Mouse (Mus musculus) cerebellum, adult 2 months (tissue): ENCODE results near the gene Trrap. TPM values are rescaled to one million over a fixed set of nuclear protein-coding genes. Genes with fewer than 3 reads are reported as not detected.
"Not testable (repeated sequence)": the region's sequence is repeated elsewhere in the genome, so short reads cannot be mapped to it uniquely, and the experiment has no call there.

Experiments used
- DNase-seq, 2 experiments: peaks; one replicate each; pipeline ENCODE4 v3.0.0; 2021
- H3K27ac ChIP-seq: fragments of 200-500 bp; 2 replicates; pipeline ENCODE4 v1.5.1; 2012; ENCODE audit warnings: low read length, control low read depth, inconsistent platforms; ENCODE audit not compliant: insufficient read depth
- H3K27me3 ChIP-seq: fragments of 200-500 bp; 2 replicates; pipeline ENCODE4 v1.6.1; 2012; ENCODE audit warnings: inconsistent platforms, mild to moderate bottlenecking, low read length, moderate library complexity; ENCODE audit not compliant: control insufficient read depth, insufficient read depth
- H3K4me1 ChIP-seq: fragments of 200-500 bp; 2 replicates; pipeline ENCODE4 v1.6.1; 2011; ENCODE audit warnings: low read length; ENCODE audit not compliant: control insufficient read depth, insufficient read depth
- H3K4me3 ChIP-seq: fragments of 200-500 bp; replicated peaks from 2 replicates; pipeline ENCODE3; 2011; ENCODE audit warnings: mild to moderate bottlenecking, low read depth, low read length, control low read depth; ENCODE audit not compliant: insufficient read depth
- CTCF ChIP-seq: fragments of 200-500 bp; IDR thresholded peaks from 2 replicates; pipeline ENCODE4 v1.5.1; 2011; ENCODE audit warnings: low read depth, mild to moderate bottlenecking, control low read depth, low read length, moderate library complexity, borderline replicate concordance; ENCODE audit not compliant: insufficient read depth
- POLR2A ChIP-seq: fragments of 200-500 bp; IDR thresholded peaks from 2 replicates; pipeline ENCODE4 v1.6.1; 2011; ENCODE audit warnings: low read length, control low read depth, borderline replicate concordance; ENCODE audit not compliant: insufficient read depth
- WGBS: fragments of 180-500 bp; shearing (Covaris S2); methylation state at CpG from one replicate; pipeline ENCODE4 v1.1.7; 2018; 5-methylcytosine and 5-hydroxymethylcytosine counted together
- polyA plus RNA-seq: library from polyadenylated mRNA; depleted of rRNA; stranded (reverse); fragments of >200 nt; gene quantifications from 2 replicates; pipeline ENCODE4 v1.2.3, GENCODE M21; 2012; rRNA removed

Gene Trrap
- polyA plus RNA-seq: 128 and 130 TPM in 2 replicates

DNA sequence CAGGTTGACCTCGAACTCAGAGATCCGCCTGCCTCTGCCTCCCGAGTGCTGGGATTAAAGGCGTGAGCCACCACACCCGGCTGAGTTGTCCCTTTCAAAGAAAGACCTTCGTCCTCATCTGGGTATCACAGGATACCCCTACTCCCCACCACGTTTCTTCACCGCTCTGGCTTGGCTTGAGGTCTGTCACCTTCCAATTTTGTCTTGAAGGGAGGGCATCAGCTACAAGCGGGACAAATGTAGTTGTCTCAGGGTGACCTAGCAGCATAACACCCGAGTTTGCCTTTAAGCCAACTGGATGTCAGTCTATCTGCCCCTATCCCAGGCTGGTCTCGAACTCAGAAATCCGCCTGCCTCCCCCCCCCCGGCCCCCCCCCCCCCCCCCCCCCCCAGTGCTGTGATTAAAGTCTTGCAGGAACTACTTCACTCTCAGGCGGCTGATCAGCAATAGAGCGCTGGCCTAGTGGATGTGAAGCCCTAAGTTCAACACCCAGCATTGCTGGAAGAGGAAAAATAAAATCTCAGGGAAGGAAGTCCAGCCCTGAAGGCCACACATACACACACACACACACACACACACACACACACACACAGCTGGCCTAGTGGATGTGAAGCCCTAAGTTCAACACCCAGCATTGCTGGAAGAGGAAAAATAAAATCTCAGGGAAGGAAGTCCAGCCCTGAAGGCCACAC, at the start of gene Trrap:
Gene Trrap, plus strand, starts transcription at position 627 of the 693 bp plus-strand sequence.
- WGBS: 68% methylated on average over 15 of the region's 15 CpGs
- Histone ChIP-seq H3K27ac (peak within 1 kb of the TSS; percentile 100), H3K4me3 (peak within 1 kb of the TSS; percentile 86)
- H3K27me3 ChIP-seq, H3K4me1 ChIP-seq: not testable (repeated sequence)
- DNase-seq: peak; percentile 30 to 41

DNA sequence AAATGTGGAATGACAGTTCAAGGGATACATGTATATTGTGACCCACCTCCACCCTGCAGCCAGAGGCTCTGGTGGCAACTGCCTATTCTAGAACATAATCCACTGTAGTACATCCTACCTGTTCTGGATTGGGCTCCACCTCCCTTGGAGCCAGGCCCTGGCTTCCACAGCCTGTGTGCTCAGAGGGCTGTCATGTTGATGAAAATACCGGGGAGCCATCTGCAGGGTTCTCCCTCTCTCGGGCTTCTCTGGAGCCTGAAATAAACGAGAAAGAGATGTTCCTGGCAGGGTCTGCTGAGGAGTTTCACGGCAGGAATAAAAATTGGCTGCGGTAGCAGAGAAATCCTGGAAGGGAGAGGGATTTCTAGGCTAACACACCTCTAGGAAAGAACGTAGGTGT, 47.8 kb upstream of the Trrap start:
- Histone ChIP-seq H3K4me1 (peaks cover 14% of the 10 kb centered on the region), H3K27me3 (no peaks in the 10 kb centered on the region), H3K27ac (no peak overlapping the region), H3K4me3 (no peak overlapping the region)
- DNase-seq: peak; percentile 30 to 55
- TF ChIP-seq CTCF (no peak), POLR2A (no peak)
- WGBS: 9% methylated on average over 6 of the region's 6 CpGs

DNA sequence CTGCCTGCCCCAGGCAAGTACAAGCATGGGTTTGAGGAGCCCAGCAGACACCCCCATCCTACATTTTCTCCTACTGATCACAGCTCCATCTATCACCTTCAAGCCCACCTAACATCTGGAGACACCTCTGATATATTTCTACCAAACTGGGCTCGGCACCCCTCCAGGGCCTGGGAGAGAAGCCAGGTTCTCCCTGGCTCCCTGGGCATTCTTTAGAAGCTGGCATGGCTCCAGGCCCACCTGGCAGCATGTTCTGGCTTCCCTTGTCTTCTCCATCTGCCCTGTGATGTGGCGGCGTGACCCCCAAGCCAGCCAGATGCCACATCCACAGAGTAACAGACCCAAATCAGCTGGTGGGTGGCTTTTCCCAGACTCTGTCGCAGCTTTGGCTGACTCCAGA, 47.3 kb upstream of the Trrap start:
- TF ChIP-seq POLR2A: no peak
- TF ChIP-seq CTCF: no peak
- Histone ChIP-seq H3K27ac (no peak overlapping the region), H3K4me1 (peaks cover 14% of the 10 kb centered on the region), H3K27me3 (no peaks in the 10 kb centered on the region), H3K4me3 (no peak overlapping the region)
- peak; percentile 39 to 42 for DNase-seq
- 13% methylated on average over 4 of the region's 4 CpGs for WGBS

DNA sequence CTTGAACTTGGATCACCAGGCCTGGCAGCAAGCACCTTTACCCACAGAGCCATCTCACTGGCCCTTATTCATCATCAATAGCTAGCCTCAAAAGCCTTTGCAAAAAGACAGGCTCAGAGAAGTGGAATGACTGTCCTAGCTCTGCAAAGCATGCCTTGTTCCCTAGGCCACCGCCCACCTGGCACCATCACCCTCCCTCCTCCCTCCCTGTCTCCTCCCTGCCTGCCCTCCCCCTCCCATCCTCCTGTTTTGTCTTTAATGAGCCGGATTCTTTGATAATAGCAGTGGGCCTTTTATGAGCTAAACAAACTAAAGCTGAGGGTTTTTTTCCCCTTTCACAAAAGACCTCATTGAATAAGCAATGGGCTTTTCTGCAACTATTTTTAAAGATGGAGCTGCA, 42.6 kb upstream of the Trrap start:
- DNase-seq: no peak
- H3K4me1 ChIP-seq: peaks cover 5% of the 10 kb centered on the region
- H3K27ac ChIP-seq: no peak overlapping the region
- no peaks in the 10 kb centered on the region for H3K27me3 ChIP-seq
- H3K4me3 ChIP-seq: no peak overlapping the region
- TF ChIP-seq POLR2A (no peak), CTCF (no peak)
- whole genome bisulfite sequencing: 70% methylated on average over 2 of the region's 2 CpGs

DNA sequence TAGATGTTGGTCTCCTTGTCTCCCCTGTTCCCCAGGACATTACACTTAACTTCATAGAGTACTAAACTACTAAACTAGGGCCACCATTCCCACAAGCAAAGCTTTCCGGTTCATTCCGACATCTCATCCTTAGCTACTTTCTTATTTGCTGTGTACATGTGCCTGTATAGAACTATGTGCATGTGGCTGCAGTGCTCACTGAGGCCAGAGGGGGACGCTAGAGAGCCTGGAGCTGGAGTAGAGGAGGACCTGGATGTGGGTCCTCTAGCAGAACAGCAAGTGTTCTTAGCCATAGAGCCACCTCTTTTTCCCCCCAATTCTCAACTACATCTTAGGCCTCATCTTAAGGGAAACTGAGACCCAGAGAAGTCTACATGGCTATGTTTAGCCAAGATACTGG, 42.0 kb upstream of the Trrap start:
- DNase-seq: no peak
- TF ChIP-seq POLR2A (no peak), CTCF (no peak)
- Histone ChIP-seq H3K27ac (no peak overlapping the region), H3K4me3 (no peak overlapping the region), H3K27me3 (no peaks in the 10 kb centered on the region), H3K4me1 (no peaks in the 10 kb centered on the region)
- 77% methylated on average over 3 of the region's 3 CpGs for WGBS

DNA sequence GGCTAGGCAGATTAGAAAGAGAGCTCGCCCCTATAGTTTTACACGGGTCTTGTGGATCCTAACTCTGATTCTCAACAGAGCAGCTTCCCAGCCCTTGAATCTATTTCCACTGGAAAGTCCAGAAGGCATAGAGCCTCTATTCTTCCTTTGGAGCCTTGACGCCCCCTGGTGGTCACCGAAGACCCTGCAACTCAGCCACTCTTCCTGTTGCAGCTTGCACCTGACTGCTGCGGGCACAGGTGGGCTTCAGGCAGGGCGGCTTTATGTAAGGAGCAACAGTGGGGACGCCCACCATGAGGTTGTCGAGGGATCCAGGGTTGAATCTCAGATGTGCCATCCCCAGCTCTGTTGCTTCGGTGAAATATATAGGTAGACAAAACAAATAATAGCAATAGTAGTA, 40.4 kb upstream of the Trrap start:
- peak; percentile 58 to 81 for DNase-seq
- WGBS: 4% methylated on average over 9 of the region's 9 CpGs
- H3K27ac ChIP-seq: no peak overlapping the region
- no peak overlapping the region for H3K4me3 ChIP-seq
- no peaks in the 10 kb centered on the region for H3K27me3 ChIP-seq
- H3K4me1 ChIP-seq: no peaks in the 10 kb centered on the region
- peak; percentile 89 for TF ChIP-seq CTCF
- no peak for TF ChIP-seq POLR2A

DNA sequence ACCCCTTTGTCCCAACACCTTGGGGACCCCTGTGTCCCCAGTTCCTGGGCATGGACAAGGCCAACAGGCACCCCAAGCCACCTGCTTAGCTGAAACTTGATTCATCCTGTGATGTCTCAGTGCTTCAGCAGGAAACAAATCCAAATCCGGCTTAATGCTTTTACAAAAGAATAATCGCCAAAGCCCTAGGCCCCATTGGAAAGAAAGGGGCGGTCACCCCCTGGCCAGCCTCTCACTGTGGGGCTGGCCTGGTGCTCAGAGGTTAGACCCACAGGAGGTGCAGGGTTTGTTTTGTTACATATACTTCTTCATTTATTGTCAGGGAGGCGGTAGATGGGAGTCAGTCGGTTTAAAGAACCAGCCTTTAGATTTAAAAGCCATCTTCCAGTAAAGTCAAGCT, 39.3 kb upstream of the Trrap start:
- DNase-seq: no peak
- WGBS: 53% methylated on average over 5 of the region's 5 CpGs
- H3K4me1 ChIP-seq: no peaks in the 10 kb centered on the region
- no peaks in the 10 kb centered on the region for H3K27me3 ChIP-seq
- no peak overlapping the region for H3K27ac ChIP-seq
- H3K4me3 ChIP-seq: no peak overlapping the region
- TF ChIP-seq POLR2A (no peak), CTCF (no peak)

DNA sequence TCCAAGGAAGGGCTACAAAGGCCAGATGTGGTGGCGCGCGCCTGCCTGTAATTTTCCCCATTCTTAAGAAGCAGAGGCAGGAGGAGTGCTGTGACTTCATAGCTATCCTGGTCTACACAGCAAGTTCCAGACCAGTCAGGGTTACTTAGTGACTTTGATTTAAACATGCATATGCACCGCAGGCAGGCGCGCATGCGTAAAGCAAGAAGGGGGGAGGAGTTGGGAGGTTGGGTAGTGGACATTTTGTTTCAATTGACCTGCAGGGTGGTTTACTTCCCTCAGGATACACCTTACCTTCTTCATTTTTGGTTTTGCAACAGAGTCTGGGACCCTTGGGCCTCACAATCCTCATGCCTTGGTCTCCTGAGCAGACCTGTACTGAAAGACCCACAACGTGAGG, 38.3 kb upstream of the Trrap start:
- H3K27me3 ChIP-seq: no peaks in the 10 kb centered on the region
- no peak overlapping the region for H3K4me3 ChIP-seq
- WGBS: 71% methylated on average over 8 of the region's 8 CpGs
- no peaks in the 10 kb centered on the region for H3K4me1 ChIP-seq
- no peak for DNase-seq
- TF ChIP-seq CTCF (no peak), POLR2A (no peak)
- no peak overlapping the region for H3K27ac ChIP-seq
